Mouse (Mus musculus) heart, embryonic 15.5 days (tissue): ENCODE measurements around the gene Fgf22. TPM values are rescaled to one million over a fixed set of nuclear protein-coding genes. Genes with fewer than 3 reads are reported as not detected.

ENCODE experiments used
- ATAC-seq: fragments of 200-750 bp; cut with Nextera tagmentation; replicated peaks from 2 replicates; pipeline ENCODE4 v1.8.0; 2017; ENCODE audit warnings: low read depth, moderate TSS enrichment; ENCODE audit not compliant: insufficient number of reproducible peaks, insufficient read depth, low FRiP score
- H3K27ac ChIP-seq: fragments of 300-500 bp; sonication (generic); 2 replicates; pipeline ENCODE4 v1.5.1; 2015; ENCODE audit warnings: mild to moderate bottlenecking, inconsistent platforms
- H3K27me3 ChIP-seq: fragments of 300-500 bp; sonication (generic); 2 replicates; pipeline ENCODE4 v1.6.1; 2015; ENCODE audit warnings: inconsistent platforms
- H3K36me3 ChIP-seq: fragments of 300-500 bp; sonication (generic); 2 replicates; pipeline ENCODE4 v1.6.1; 2015; ENCODE audit warnings: mild to moderate bottlenecking, inconsistent platforms
- H3K4me1 ChIP-seq: fragments of 300-500 bp; sonication (generic); replicated peaks from 2 replicates; pipeline ENCODE4 v1.6.1; 2015; ENCODE audit warnings: inconsistent platforms
- H3K4me2 ChIP-seq: fragments of 300-500 bp; sonication (generic); 2 replicates; pipeline ENCODE4 v1.6.1; 2015; ENCODE audit warnings: inconsistent platforms, mild to moderate bottlenecking, moderate library complexity
- H3K4me3 ChIP-seq: fragments of 300-500 bp; sonication (generic); 2 replicates; pipeline ENCODE4 v1.5.1; 2015; ENCODE audit warnings: mild to moderate bottlenecking, inconsistent platforms
- H3K9ac ChIP-seq: fragments of 300-500 bp; sonication (generic); 2 replicates; pipeline ENCODE4 v1.6.1; 2015; ENCODE audit warnings: mild to moderate bottlenecking, inconsistent platforms
- H3K9me3 ChIP-seq: fragments of 300-500 bp; sonication (generic); replicated peaks from 2 replicates; pipeline ENCODE4 v1.6.1; 2016; ENCODE audit warnings: inconsistent platforms
- WGBS: fragments of 180-500 bp; shearing (Covaris S2); methylation state at CpG from one replicate; pipeline ENCODE4 v1.1.7; 2015; ENCODE audit warnings: mixed read lengths; 5-methylcytosine and 5-hydroxymethylcytosine counted together
- polyA plus RNA-seq: library from polyadenylated mRNA; unstranded; fragments of >200 nt; fragmentation: Nextera tagmentation; extraction: Ambion mirVana; gene quantifications from 2 replicates; pipeline ENCODE4 v1.2.1, GENCODE M21; 2015

Fgf22 gene
- polyA plus RNA-seq, 1 experiment from 2014 or later: 0.06 TPM

- no peak for ATAC-seq
- Histone ChIP-seq H3K4me1 (peaks cover 40% of the 10 kb centered on the region), H3K9ac (no peak overlapping the region), H3K27me3 (no peaks in the 10 kb centered on the region), H3K4me2 (peak overlapping the region; percentile 66; the same call in 1 of the 2 replicates), H3K4me3 (no peak overlapping the region), H3K27ac (no peak overlapping the region), H3K36me3 (no peaks in the 10 kb centered on the region), H3K9me3 (no peaks in the 10 kb centered on the region)
- 2% methylated on average over 5 of the region's 5 CpGs for WGBS
These were observed 13.5 kb downstream of the Fgf22 start for GRCm38 (mm10) chr10:79768400-79768799.

GRCm38 (mm10) chr10:79769329-79769728 lies 14.5 kb downstream of the Fgf22 start:
- 45% methylated on average over 4 of the region's 4 CpGs for WGBS

GRCm38 (mm10) chr10:79772320-79772719 lies 17.4 kb downstream of the Fgf22 start:
- H3K4me1 ChIP-seq: peaks cover 20% of the 10 kb centered on the region
- 93% methylated on average over 3 of the region's 3 CpGs for WGBS
- H3K4me2 ChIP-seq: no peak overlapping the region
- H3K36me3 ChIP-seq: no peaks in the 10 kb centered on the region
- no peak overlapping the region for H3K27ac ChIP-seq
- no peak for ATAC-seq
- no peak overlapping the region for H3K9ac ChIP-seq
- no peaks in the 10 kb centered on the region for H3K9me3 ChIP-seq
- no peaks in the 10 kb centered on the region for H3K27me3 ChIP-seq
- no peak overlapping the region for H3K4me3 ChIP-seq

More at GRCm38 (mm10) chr10:79769329-79769728, 14.5 kb downstream of the Fgf22 start:
- no peaks in the 10 kb centered on the region for H3K27me3 ChIP-seq
- H3K36me3 ChIP-seq: no peaks in the 10 kb centered on the region
- H3K9ac ChIP-seq: no peak overlapping the region
- H3K4me3 ChIP-seq: no peak overlapping the region
- H3K4me2 ChIP-seq: no peak overlapping the region
- no peaks in the 10 kb centered on the region for H3K9me3 ChIP-seq
- peaks cover 31% of the 10 kb centered on the region for H3K4me1 ChIP-seq
- ATAC-seq: no peak
- H3K27ac ChIP-seq: no peak overlapping the region

GRCm38 (mm10) chr10:79773208-79773607 lies 18.3 kb downstream of the Fgf22 start:
- no peak overlapping the region for H3K4me2 ChIP-seq
- H3K36me3 ChIP-seq: no peaks in the 10 kb centered on the region
- whole genome bisulfite sequencing: 78% methylated on average over 2 of the region's 2 CpGs
- H3K27me3 ChIP-seq: no peaks in the 10 kb centered on the region
- H3K4me3 ChIP-seq: no peak overlapping the region
- no peaks in the 10 kb centered on the region for H3K9me3 ChIP-seq
- ATAC-seq: no peak
- no peak overlapping the region for H3K27ac ChIP-seq
- peaks cover 20% of the 10 kb centered on the region for H3K4me1 ChIP-seq
- no peak overlapping the region for H3K9ac ChIP-seq

- Histone ChIP-seq H3K9ac (no peak overlapping the region), H3K4me3 (no peak overlapping the region), H3K27me3 (0 out of 2 replicates have a peak, but pooled peaks cover 2% of the 10 kb centered on the region), H3K27ac (no peak overlapping the region), H3K4me1 (peaks cover 30% of the 10 kb centered on the region), H3K36me3 (no peaks in the 10 kb centered on the region), H3K9me3 (no peaks in the 10 kb centered on the region), H3K4me2 (no peak overlapping the region)
- WGBS: 61% methylated on average over 5 of the region's 5 CpGs
- ATAC-seq: no peak
These were observed 19.8 kb downstream of the Fgf22 start for GRCm38 (mm10) chr10:79774486-79775279.

GRCm38 (mm10) chr10:79777103-79777531 lies 22.2 kb downstream of the Fgf22 start, which contains the start of gene Fstl3:
TSS of gene Fstl3 (plus strand) at chr10:79777272.
- Histone ChIP-seq H3K4me1 (peaks cover 44% of the 10 kb centered on the region), H3K9me3 (no peaks in the 10 kb centered on the region), H3K9ac (peak within 1 kb of the TSS; percentile 58), H3K4me2 (peak within 1 kb of the TSS; percentile 84), H3K27me3 (peaks cover 14% of the 10 kb centered on the region; the same call in 1 of the 2 replicates), H3K4me3 (peak within 1 kb of the TSS; percentile 56), H3K36me3 (no peaks in the 10 kb centered on the region), H3K27ac (peak within 1 kb of the TSS; percentile 76)
- no peak for ATAC-seq
- 4% methylated on average over 39 of the region's 39 CpGs for WGBS

GRCm38 (mm10) chr10:79778006-79778405 lies 23.1 kb downstream of the Fgf22 start:
- Histone ChIP-seq H3K4me2 (peak overlapping the region; percentile 84), H3K4me1 (peaks cover 44% of the 10 kb centered on the region), H3K9me3 (no peaks in the 10 kb centered on the region), H3K27me3 (peaks cover 19% of the 10 kb centered on the region; the same call in 1 of the 2 replicates), H3K9ac (no peak overlapping the region; the same call in 1 of the 2 replicates), H3K27ac (peak overlapping the region; percentile 76), H3K36me3 (no peaks in the 10 kb centered on the region), H3K4me3 (peak overlapping the region; percentile 56)
- 4% methylated on average over 15 of the region's 15 CpGs for WGBS
- ATAC-seq: peak; percentile 61

- peaks cover 20% of the 10 kb centered on the region; the same call in 1 of the 2 replicates for H3K27me3 ChIP-seq
- 17% methylated on average over 2 of the region's 2 CpGs for WGBS
- no peak for ATAC-seq
These were observed 24.3 kb downstream of the Fgf22 start for GRCm38 (mm10) chr10:79779193-79779592.

GRCm38 (mm10) chr10:79779784-79780663 lies 25.1 kb downstream of the Fgf22 start:
- Histone ChIP-seq H3K4me3 (peak overlapping the region; percentile 52), H3K27me3 (peaks cover 27% of the 10 kb centered on the region; the same call in 1 of the 2 replicates), H3K36me3 (no peaks in the 10 kb centered on the region), H3K9ac (peak overlapping the region; percentile 47; the same call in 1 of the 2 replicates), H3K4me1 (peaks cover 44% of the 10 kb centered on the region), H3K4me2 (peak overlapping the region; percentile 84), H3K9me3 (no peaks in the 10 kb centered on the region), H3K27ac (no peak overlapping the region)
- 2% methylated on average over 55 of the region's 55 CpGs for WGBS
- ATAC-seq: peak; percentile 84

More at GRCm38 (mm10) chr10:79779193-79779592, 24.3 kb downstream of the Fgf22 start:
- Histone ChIP-seq H3K36me3 (no peaks in the 10 kb centered on the region), H3K9ac (0 out of 2 replicates have a peak overlapping the region, but pooled peaks have one; percentile 8), H3K4me2 (0 out of 2 replicates have a peak overlapping the region, but pooled peaks have one; percentile 84), H3K4me1 (peaks cover 44% of the 10 kb centered on the region), H3K4me3 (no peak overlapping the region), H3K9me3 (no peaks in the 10 kb centered on the region), H3K27ac (no peak overlapping the region)

GRCm38 (mm10) chr10:79780664-79781015 lies 25.8 kb downstream of the Fgf22 start:
- H3K27me3 ChIP-seq: peaks cover 27% of the 10 kb centered on the region; the same call in 1 of the 2 replicates

GRCm38 (mm10) chr10:79781139-79781538 lies 26.3 kb downstream of the Fgf22 start:
- ATAC-seq: no peak
- Histone ChIP-seq H3K36me3 (no peaks in the 10 kb centered on the region), H3K9ac (no peak overlapping the region), H3K4me3 (peak overlapping the region; percentile 52), H3K4me2 (peak overlapping the region; percentile 84), H3K27me3 (peaks cover 27% of the 10 kb centered on the region; the same call in 1 of the 2 replicates), H3K9me3 (no peaks in the 10 kb centered on the region), H3K4me1 (peaks cover 44% of the 10 kb centered on the region), H3K27ac (no peak overlapping the region)
- WGBS: 35% methylated on average over 21 of the region's 21 CpGs

More at GRCm38 (mm10) chr10:79780664-79781015, 25.8 kb downstream of the Fgf22 start:
- Histone ChIP-seq H3K27ac (no peak overlapping the region), H3K9me3 (no peaks in the 10 kb centered on the region), H3K9ac (peak overlapping the region; percentile 47; the same call in 1 of the 2 replicates), H3K4me2 (peak overlapping the region; percentile 84), H3K4me3 (peak overlapping the region; percentile 52), H3K36me3 (no peaks in the 10 kb centered on the region), H3K4me1 (peaks cover 44% of the 10 kb centered on the region)
- peak; percentile 53 for ATAC-seq
- WGBS: 2% methylated on average over 13 of the region's 13 CpGs
